Mouse (Mus musculus): ENCODE measurements around the gene Dapk3.

Dapk3 gene

DNA sequence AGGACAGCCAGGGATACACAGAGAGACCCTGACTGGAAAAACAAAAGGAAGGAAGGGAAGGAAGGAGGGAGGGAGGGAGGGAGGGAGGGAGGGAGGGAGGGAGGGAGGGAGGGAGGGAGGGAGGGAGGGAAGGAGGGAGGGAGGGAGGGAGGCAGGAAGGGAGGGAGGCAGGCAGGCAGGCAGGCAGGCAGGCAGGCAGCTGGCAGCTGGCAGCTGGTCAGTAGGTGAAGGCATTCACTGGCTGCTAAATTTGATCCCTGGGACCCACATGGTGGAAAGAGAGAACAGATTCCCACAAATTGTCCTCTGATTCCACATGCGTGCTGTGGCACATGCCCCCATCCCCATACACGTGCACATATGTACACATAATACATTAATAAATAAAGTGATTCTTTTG lies 55.8 kb downstream of the Dapk3 start:
- no peak for DNase-seq (ENCODE audit: low read depth, low spot score)

DNA sequence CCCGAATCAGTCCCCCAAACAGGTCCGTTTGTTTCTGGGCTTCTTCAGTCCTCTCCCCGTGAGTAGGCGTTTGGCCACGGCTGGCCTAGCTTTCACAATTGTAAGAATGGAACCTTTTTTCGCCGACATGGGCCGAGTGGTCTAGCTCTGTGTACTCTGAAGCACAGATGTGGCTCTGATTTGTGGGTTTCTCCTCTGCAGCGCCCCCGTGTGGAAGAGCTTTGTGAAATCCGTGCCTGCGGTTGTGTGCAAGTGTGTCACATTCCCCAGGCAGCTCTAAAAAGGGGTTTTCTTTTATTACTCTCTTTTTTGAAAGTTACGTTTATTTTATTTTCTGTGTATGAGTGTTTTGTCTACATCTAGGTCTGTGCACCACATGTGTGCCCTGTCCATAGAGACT lies 58.1 kb downstream of the Dapk3 start:
- DNase-seq (ENCODE audit: low read depth, low spot score), result peak; percentile 82

DNA sequence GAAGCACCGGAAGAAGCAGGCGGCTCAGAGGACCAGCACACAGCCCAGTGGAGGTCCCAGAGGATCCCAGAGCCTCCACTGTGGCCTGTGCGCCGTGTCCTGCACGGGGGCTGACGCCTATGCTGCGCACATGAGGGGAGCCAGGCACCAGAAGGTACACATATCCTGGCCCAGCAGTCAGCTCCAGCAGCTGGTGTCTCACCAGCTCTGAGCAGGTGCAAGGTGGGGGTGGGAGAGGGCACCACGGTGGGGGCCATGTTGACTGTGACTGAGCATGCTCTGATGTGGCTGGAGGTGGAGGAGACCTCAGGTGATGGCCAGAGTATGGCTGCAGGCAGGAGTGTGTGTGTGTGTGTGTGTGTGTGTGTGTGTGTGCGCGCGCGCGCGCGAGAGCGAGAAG lies 59.2 kb downstream of the Dapk3 start:
- DNase-seq (ENCODE audit: low read depth, low spot score), result no peak
